Mouse (Mus musculus): ENCODE measurements around the gene Tenm2.

Gene Tenm2

GRCm38 (mm10) chr11:36557316-36557715, 678.4 kb downstream of the Tenm2 start:
- DNase-seq: no peak

DNA sequence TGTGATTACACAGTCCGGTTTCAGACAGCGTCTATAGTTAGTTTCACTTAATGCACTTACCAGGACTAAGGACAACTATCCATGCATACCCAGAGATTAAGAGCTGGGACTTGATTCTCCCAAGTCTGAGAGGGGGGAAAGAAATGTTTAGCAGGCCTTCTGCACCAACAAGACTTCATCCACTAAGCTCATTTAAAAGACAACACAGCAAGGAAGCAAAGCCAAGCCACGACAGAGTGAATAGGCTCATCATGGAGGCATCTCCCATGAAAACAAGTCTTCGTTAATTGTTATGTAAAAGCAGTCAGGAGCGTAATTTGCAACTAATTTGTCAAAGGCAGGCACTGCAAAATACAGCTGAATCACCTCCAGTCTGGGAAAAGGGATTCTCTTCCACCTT, 682.5 kb downstream of the Tenm2 start:
- no peak for DNase-seq

- DNase-seq: no peak
These were observed 685.1 kb downstream of the Tenm2 start for GRCm38 (mm10) chr11:36550649-36551048.

- no peak for DNase-seq
These were observed 686.2 kb downstream of the Tenm2 start for GRCm38 (mm10) chr11:36549398-36550139.

GRCm38 (mm10) chr11:36548139-36548538, 687.6 kb downstream of the Tenm2 start:
- DNase-seq: no peak

DNA sequence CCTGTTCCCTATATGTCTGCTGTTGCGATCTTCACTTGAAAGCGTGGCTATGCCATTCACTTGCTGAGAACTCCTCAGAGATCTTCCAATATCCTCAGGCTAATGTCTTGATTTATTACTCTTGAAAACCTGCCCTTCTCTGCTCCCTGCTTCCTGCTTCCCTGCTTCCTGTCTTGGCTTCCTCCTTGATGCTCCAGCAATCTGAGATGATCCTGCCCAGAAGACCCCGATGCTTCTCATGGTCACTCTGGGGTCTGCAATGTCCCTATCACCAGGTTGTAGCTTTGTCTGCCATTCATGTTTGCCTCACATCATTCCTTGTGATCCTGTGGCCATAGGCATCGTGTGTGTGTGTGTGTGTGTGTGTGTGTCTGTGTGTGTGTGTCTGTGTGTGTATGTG, 697.6 kb downstream of the Tenm2 start:
- DNase-seq: no peak

- DNase-seq: no peak
These were observed 698.1 kb downstream of the Tenm2 start for GRCm38 (mm10) chr11:36537573-36538133.

- peak; percentile 6 to 11 for DNase-seq
These were observed 700.2 kb downstream of the Tenm2 start for GRCm38 (mm10) chr11:36535591-36535990.

DNA sequence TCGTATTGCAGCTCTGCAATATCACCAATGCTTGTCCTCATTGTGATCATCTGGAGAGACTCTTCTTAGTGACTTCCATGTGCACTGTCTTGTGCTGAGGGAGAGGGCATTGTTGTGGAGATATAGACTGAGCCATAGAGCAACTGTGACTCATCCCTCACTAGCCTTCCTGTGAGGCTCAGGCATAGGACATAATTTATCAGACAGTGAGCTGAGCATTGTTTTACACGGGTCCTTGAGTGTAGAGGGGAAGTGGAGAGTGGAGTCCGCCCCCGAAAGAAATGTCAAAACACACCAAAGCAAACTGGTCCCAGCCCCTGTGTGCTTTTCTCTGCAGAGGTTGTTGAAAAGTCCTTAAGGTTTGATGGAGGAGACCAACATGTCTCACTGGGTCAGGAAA, 704.1 kb downstream of the Tenm2 start:
- DNase-seq: no peak

DNA sequence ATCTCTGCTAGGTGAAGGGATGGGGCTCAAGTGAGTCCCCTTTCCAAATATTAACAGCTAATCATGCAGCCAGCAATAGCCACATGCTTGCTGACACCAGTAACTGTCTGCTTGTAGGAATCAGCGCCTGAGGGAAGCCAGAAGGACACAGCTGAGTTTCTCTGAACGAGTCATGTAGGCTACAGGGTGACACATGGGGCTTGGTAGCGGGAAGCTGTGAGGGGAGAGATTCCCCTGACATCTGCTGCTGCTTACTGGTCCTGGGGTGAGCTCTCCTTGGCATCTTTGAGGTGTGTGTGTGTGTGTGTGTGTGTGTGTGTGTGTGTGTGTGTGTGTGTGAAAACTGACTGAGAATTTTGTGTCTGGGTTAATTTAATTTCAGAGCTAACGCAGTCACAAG, 708.3 kb downstream of the Tenm2 start:
- no peak for DNase-seq

DNA sequence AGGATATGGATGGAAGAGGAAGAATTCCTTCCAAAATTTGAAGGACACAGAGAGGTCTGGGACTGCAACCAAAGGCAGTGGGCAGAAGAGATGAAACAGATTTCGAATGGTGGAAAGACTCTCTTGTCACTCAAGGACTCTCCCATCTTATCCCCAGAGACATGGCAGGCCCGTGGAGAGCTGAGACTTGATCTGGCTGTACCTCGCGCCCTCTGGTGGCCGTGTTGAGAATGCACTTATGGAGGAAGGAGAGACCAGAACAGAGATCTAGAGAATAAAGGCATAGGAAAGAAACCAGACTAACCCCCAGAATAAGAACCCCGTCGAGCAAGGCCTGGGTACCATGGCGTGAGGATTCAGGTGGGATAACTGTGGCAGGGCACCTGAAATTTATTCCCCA, 709.4 kb downstream of the Tenm2 start:
- DNase-seq: peak; percentile 47 to 58

DNA sequence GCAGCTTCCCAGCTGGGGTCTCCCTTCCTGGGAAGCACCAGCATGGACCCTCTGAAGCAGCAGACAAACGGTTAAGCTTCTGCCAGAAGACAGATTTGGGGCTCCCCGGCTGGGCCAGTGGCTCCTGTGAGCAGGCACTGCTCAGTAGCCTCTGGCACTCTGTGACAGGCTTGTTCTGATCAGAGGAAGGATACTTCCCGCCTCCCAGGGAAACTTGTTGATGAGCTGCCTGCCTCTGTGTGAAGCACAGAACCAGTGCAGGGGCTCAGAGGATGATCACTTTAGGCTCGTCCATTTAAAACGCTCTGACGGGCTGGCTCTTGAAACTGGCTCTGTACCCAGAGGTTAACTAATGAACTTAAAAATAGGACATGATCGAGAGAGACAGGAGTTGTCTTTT, 723.3 kb downstream of the Tenm2 start:
- no peak for DNase-seq

GRCm38 (mm10) chr11:36508312-36508711, 727.5 kb downstream of the Tenm2 start:
- DNase-seq: no peak

DNA sequence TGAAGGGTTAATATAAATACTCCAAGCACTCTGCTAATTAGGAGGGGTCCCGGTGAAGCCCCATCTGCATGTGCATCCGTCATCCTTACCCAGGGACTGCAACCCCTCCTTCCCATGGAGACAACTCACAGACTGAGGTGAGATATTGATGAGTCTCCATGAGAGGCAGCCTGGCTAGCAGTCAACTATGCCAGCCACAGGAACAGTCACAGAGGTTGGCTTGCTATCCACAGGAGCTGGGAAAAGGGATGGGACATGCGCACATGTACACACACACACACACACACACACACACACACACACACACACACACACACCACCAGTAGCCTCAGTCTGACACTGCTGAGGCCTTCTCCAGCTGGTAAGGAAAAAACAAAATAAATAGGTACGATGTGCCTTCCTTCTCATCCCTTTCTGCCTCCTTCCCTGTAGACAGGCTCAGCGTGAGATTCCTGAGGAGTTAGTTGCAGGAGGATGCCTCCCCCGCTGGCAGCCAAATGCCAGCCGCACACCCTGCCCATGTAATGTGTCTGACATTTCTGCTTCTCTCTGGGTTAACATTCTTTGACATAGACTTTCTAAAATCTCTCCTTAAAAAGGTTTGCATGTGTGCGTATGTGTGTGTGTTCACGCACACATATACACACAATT, 740.7 kb downstream of the Tenm2 start:
- DNase-seq: no peak

GRCm38 (mm10) chr11:36492274-36492673, 743.5 kb downstream of the Tenm2 start:
- DNase-seq: no peak

- DNase-seq: no peak
These were observed 745.7 kb downstream of the Tenm2 start for GRCm38 (mm10) chr11:36490085-36490484.

DNA sequence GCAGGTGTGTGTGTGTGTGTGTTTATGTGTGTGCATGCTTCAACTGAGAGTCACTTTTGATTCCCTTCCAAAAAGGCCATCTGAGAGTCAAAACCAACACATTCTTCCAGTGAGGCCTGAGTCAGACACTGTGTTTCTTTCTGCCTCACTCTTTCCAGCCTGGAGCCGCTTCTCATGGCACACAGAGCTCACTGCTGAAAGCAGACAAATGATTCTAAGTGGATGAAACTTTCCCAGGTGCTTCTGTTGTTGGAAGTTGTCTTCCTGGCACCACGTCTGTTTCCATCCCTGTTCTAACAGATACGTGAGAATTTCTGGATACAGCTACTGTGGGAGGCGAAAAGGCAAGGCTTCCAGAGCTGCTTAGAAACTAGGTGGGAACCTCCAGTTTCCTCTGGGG, 747.1 kb downstream of the Tenm2 start:
- DNase-seq: no peak

GRCm38 (mm10) chr11:36486092-36486491, 749.7 kb downstream of the Tenm2 start:
- no peak for DNase-seq

- no peak for DNase-seq
These were observed 751.2 kb downstream of the Tenm2 start for GRCm38 (mm10) chr11:36484466-36485069.

- no peak for DNase-seq
These were observed 753.6 kb downstream of the Tenm2 start for GRCm38 (mm10) chr11:36482136-36482535.

GRCm38 (mm10) chr11:36481524-36481923, 754.2 kb downstream of the Tenm2 start:
- no peak for DNase-seq

DNA sequence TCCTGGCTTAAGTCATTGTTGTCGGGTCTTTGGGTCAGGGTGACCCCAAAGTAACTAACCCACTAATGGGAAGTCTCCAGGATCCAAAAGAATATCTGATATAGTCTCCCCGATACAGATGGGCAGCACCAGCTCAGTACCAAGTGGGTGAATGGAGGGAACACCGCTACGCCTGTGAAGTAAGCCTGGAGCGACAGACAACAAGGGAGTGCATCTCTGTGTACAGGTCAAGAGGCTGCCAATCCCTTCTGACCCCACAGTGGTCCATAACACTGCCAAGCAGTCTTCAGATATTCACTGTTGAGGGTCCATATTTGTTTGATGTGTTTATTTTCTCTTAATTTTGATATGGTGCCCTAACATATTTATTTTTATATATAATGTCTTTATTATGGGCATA, 754.7 kb downstream of the Tenm2 start:
- DNase-seq: no peak

DNA sequence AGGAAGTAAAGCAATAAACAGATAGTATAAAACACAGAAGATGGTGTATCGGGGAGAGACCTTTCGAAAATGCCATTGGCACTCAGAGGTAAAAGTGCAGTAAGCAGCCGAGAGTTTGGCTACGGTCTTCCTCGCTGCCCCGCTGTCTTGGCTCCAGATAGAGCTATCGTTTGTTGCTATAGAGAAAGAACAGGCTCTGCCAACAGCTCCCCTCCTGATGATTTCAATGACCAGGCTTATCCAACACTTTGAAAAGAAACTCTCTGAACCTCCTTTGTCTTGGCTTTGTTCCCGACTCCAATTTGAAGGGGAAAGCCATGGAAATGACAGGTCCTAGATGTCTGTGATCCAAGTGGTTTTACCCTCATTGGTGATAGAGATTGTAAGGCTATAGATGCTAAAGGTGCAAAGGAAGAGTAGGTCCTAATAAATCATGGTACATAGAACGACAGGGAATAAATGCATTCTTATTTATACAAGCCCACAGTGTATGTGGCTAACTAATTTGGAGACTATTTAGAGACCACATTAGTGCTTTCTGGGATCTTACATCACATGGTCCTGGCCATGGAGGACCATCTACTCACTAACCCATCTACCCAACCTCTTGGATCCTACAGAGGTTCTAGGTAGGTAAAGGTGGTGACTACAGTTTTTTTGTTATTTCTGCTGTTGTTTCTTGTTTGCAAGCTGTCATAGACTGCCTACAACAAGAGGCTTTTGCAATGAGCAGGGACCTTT, 765.8 kb downstream of the Tenm2 start:
- no peak for DNase-seq
